Comparison of ENCODE assay signal across 26 mouse cellular contexts in the genomic region with DNA sequence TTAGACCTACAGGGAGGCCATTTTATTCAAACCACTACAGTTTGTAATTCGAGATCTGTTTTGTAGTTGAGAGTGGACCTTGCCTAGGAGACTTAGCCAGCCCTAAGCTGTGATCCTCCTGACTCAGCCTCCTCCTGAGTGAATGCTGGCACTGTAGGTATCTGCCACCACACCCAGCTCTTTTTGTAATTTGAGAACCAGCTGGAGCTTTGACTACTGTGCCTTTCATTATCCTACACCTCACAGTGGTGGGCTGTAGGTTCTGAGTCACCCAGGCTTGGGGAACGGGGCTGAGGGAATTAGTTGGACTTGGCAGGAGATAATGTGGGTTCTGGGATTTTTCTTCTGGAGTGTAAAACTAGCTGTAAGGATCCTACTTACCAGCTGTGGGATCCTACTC. TPM values are rescaled to one million over a fixed set of nuclear protein-coding genes. Genes with fewer than 3 reads are reported as not detected.
DNase-seq lines count a peak whose midpoint lies in the region; ATAC-seq lines count a peak whose summit lies in the region.
"Had no signal": no experiment of that assay in that cellular context is flagged by ENCODE, and none has a peak within 500 bp of the region (broad histone marks: within the 10 kb centered on the region; RNA-seq: fewer than 3 reads in every experiment).

No protein-coding gene starts in this region.

- H3K4me3 ChIP-seq in intestine, embryonic 15.5 days (replicated peaks) = no peak overlapping the region
- no peak overlapping the region for H3K4me3 ChIP-seq in intestine, embryonic 16.5 days (ENCODE audit: low read length)
- H3K4me3 ChIP-seq: embryonic facial prominence, embryonic 13.5 days; forebrain, embryonic 12.5 days; heart, embryonic 10.5 days; hindbrain, embryonic 12.5 days had no signal

- H3K4me1 ChIP-seq in intestine, embryonic 15.5 days (replicated peaks) = no peaks in the 10 kb centered on the region
- H3K4me1 ChIP-seq in intestine, embryonic 16.5 days (ENCODE audit: control insufficient read depth, insufficient read depth, low read length) = peaks cover 2% of the 10 kb centered on the region; the same call in 1 of the 2 replicates
- H3K4me1 ChIP-seq: forebrain, embryonic 12.5 days had no signal

- WGBS in intestine, embryonic 15.5 days = 90% methylated on average over 2 of the region's 2 CpGs
- WGBS in intestine, embryonic 16.5 days = 88% methylated on average over 2 of the region's 2 CpGs

- DNase-seq in left cerebral cortex, adult 18-20 months (ENCODE audit: low spot score in 2 of 2) = peak; percentile 11 to 19
- DNase-seq in left cerebral cortex, adult 11 months (ENCODE audit: low spot score) = no peak
- peak; percentile 40 for DNase-seq in right cerebral cortex, postnatal 25 days
- no peak for DNase-seq in right cerebral cortex, postnatal 10 days (ENCODE audit: low spot score in 2 of 2)
- peak; percentile 84 for DNase-seq in R1 (ENCODE audit: low read depth, low spot score)
- DNase-seq in telencephalon, adult 2 months (ENCODE audit: low read depth, low spot score) = peak; percentile 55
- DNase-seq: adrenal gland, postnatal 10 days; B cell, adult 2 months; cerebellum, adult 18-20 months; cerebellum, adult 9-11 months; cerebellum, postnatal 36 days; forebrain, postnatal 0 days; gastrocnemius, postnatal 36 days; heart, adult 11 months; heart, postnatal 10 days; heart, postnatal 4 days had no signal

- H3K9ac ChIP-seq in intestine, embryonic 15.5 days = no peak overlapping the region
- H3K9ac ChIP-seq in intestine, embryonic 16.5 days (ENCODE audit: low read depth, low read length) = no peak overlapping the region
- H3K9ac ChIP-seq: embryonic facial prominence, embryonic 13.5 days; forebrain, embryonic 12.5 days; forebrain, postnatal 0 days; hindbrain, embryonic 12.5 days had no signal

- H3K9me3 ChIP-seq in intestine, embryonic 15.5 days = no peaks in the 10 kb centered on the region
- no peaks in the 10 kb centered on the region for H3K9me3 ChIP-seq in intestine, embryonic 16.5 days (ENCODE audit: control insufficient read depth, low read length)
- H3K9me3 ChIP-seq: embryonic facial prominence, embryonic 13.5 days; forebrain, embryonic 12.5 days; heart, embryonic 10.5 days; hindbrain, embryonic 12.5 days had no signal

- H3K36me3 ChIP-seq in intestine, embryonic 15.5 days = no peaks in the 10 kb centered on the region
- H3K36me3 ChIP-seq in intestine, embryonic 16.5 days (ENCODE audit: control insufficient read depth, insufficient read depth, low read length) = no peaks in the 10 kb centered on the region
- H3K36me3 ChIP-seq: embryonic facial prominence, embryonic 13.5 days; forebrain, embryonic 12.5 days; hindbrain, embryonic 12.5 days had no signal

- ATAC-seq in intestine, embryonic 15.5 days = no peak
- ATAC-seq in intestine, embryonic 16.5 days = no peak
- ATAC-seq: CD4-positive, CD25-positive, alpha-beta regulatory T cell, adult 4 months; forebrain, postnatal 0 days; hindbrain, embryonic 16.5 days; inflammation-experienced regulatory T-cells, adult 6 months; Patski had no signal

- H3K27me3 ChIP-seq in intestine, embryonic 15.5 days (replicated peaks) = no peaks in the 10 kb centered on the region
- no peaks in the 10 kb centered on the region for H3K27me3 ChIP-seq in intestine, embryonic 16.5 days (replicated peaks; ENCODE audit: control insufficient read depth, insufficient read depth, low read length)
- H3K27me3 ChIP-seq: embryonic facial prominence, embryonic 13.5 days; forebrain, embryonic 12.5 days; hindbrain, embryonic 12.5 days; Patski had no signal

- H3K4me2 ChIP-seq in intestine, embryonic 15.5 days (replicated peaks) = no peak overlapping the region
- H3K4me2 ChIP-seq in intestine, embryonic 16.5 days (ENCODE audit: low read depth, low read length) = no peak overlapping the region
- H3K4me2 ChIP-seq: embryonic facial prominence, embryonic 13.5 days; forebrain, embryonic 12.5 days; hindbrain, embryonic 12.5 days had no signal

- no peak overlapping the region for H3K27ac ChIP-seq in intestine, embryonic 15.5 days
- H3K27ac ChIP-seq in intestine, embryonic 16.5 days (ENCODE audit: low read length) = no peak overlapping the region
- H3K27ac ChIP-seq: embryonic facial prominence, embryonic 13.5 days; forebrain, embryonic 12.5 days; heart, embryonic 10.5 days; hindbrain, embryonic 12.5 days had no signal

RNA-seq across cellular contexts. Expression of a gene that starts 9.5 kb away (rescaled TPM):
- 10 to 100 TPM; 68.4 to 72.7 TPM for total RNA-seq in left cerebral cortex, adult 18-20 months (2021)
- polyA plus RNA-seq in intestine, embryonic 15.5 days (2015; fragmentation: Nextera tagmentation; extraction: Ambion mirVana) = 18.0 and 18.7 TPM in 2 replicates
- 14.3 and 14.7 TPM in 2 replicates for polyA plus RNA-seq in intestine, embryonic 16.5 days (2015; fragmentation: Nextera tagmentation; extraction: Ambion mirVana)
- polyA plus RNA-seq: CD4-positive, CD25-positive, alpha-beta regulatory T cell, adult 4 months had no signal

Comparison
In these comparisons a context has a peak if more than half of its experiments do, and no peak if none do; other contexts are left out.
1. DNase-seq: peak in left cerebral cortex, adult 18-20 months (2 of 2), right cerebral cortex, postnatal 25 days (single experiment), R1 (single experiment) and telencephalon, adult 2 months (single experiment); none in left cerebral cortex, adult 11 months (single experiment) and right cerebral cortex, postnatal 10 days (0 of 2).